Mouse (Mus musculus): ENCODE results near the gene Lsm4. TPM values are rescaled to one million over a fixed set of nuclear protein-coding genes. Genes with fewer than 3 reads are reported as not detected.

Gene Lsm4
- total and polyA plus RNA-seq, 3 experiments, result 143 to 240 (median 168) TPM

DNA sequence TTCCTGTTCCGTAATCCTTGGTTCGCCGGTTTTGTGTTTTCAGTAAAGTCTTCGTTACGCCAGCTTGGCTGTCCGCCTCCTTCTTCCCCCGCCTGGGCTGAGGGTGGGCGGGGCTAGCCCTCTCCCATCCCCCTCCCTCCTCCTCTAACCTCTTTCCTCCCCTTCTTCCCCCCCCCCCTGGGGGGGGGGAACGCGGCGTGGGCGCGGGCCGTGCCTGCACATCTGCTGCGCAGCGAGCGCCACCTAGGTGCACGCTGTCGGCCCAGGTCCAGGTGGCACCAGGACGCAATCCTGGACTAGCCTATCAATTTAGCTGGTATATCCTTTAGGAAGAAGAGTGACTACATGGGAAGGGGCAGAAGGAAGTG is 27.5 kb downstream of the Lsm4 start:
- DNase-seq (ENCODE audit: extremely low read depth), result peak; percentile 90
- dilution Hi-C loops (cut with MboI; ENCODE audit: extremely low pct_ligation_motif_present, extremely low pct_unique_long_range_greater_than_20kb, low sequenced_read_pairs) (no loop called here), in situ Hi-C loops (cut with MboI; ENCODE audit: low pct_ligation_motif_present, low pct_unique_long_range_greater_than_20kb, low sequenced_read_pairs) (no loop called here)
- H3K27ac ChIP-seq (ENCODE audit: insufficient read depth, low read depth), result no peak overlapping the region
- H3K9ac ChIP-seq (ENCODE audit: insufficient read depth, low read depth), result peak overlapping the region; percentile 99
- H3K9me3 ChIP-seq (replicated peaks; ENCODE audit: low read length), result no peaks in the 10 kb centered on the region
- TF ChIP-seq E2F4 (IDR thresholded peaks at IDR 0.05; ENCODE audit: insufficient replicate concordance, low read depth, low read length) (no peak), JUN (IDR thresholded peaks at IDR 0.05; ENCODE audit: insufficient read depth, low read depth, low read length) (no peak), JUND (conservative IDR thresholded peaks at IDR 0.05; ENCODE audit: low read depth, low read length) (no peak), MAZ (IDR thresholded peaks at IDR 0.05; ENCODE audit: low read depth, low read length) (peak; percentile 100), CTCF (conservative IDR thresholded peaks at IDR 0.05 in 1 of 2, IDR thresholded peaks at IDR 0.05 in 1 of 2; ENCODE audit: low read depth in 2 of 2, low read length in 2 of 2) (peak in 1 of 2 experiments; percentile 94; a peak in 2 of 4 replicates), TBP (conservative IDR thresholded peaks at IDR 0.05; ENCODE audit: low read depth, low read length) (no peak), ZKSCAN1 (IDR thresholded peaks at IDR 0.05; ENCODE audit: borderline replicate concordance, low read depth, low read length) (no peak), EP300 (IDR thresholded peaks at IDR 0.05; ENCODE audit: low read length) (0 out of 2 replicates have a peak, but pooled peaks have one; percentile 7), POLR2AphosphoS2 (IDR thresholded peaks at IDR 0.05; ENCODE audit: low read depth, low read length) (no peak; the same call in 1 of the 2 replicates), USF1 (IDR thresholded peaks at IDR 0.05; ENCODE audit: low read depth, low read length) (no peak), HCFC1 (IDR thresholded peaks at IDR 0.05; ENCODE audit: low read depth, low read length) (peak; percentile 49), UBTF (IDR thresholded peaks at IDR 0.05; ENCODE audit: low read depth, low read length) (no peak), USF2 (conservative IDR thresholded peaks at IDR 0.05; ENCODE audit: low read depth, low read length) (no peak), MEF2A (IDR thresholded peaks at IDR 0.05; ENCODE audit: borderline replicate concordance, low read depth, low read length) (peak; percentile 47; the same call in 1 of the 2 replicates), BHLHE40 (IDR thresholded peaks at IDR 0.05; ENCODE audit: low read depth, low read length) (peak; percentile 74), ZNF384 (IDR thresholded peaks at IDR 0.05; ENCODE audit: low read depth, low read length) (no peak), MAX (IDR thresholded peaks at IDR 0.05; ENCODE audit: low read length) (peak; percentile 76), ZMIZ1 (IDR thresholded peaks at IDR 0.05; ENCODE audit: low read depth, low read length) (no peak), ZC3H11A (IDR thresholded peaks at IDR 0.05; ENCODE audit: low read depth, low read length) (no peak), NELFE (IDR thresholded peaks at IDR 0.05; ENCODE audit: low read depth, low read length) (peak; percentile 19; the same call in 1 of the 2 replicates), IRF4 (IDR thresholded peaks at IDR 0.05; ENCODE audit: low read depth, low read length) (peak; percentile 72; the same call in 1 of the 2 replicates), TCF12 (IDR thresholded peaks at IDR 0.05; ENCODE audit: low read depth, low read length) (peak; percentile 75), MYC (IDR thresholded peaks at IDR 0.05; ENCODE audit: low read depth, low read length) (no peak), ETS1 (conservative IDR thresholded peaks at IDR 0.05; ENCODE audit: low read depth, low read length) (peak; percentile 56; the same call in 1 of the 2 replicates), CHD1 (IDR thresholded peaks at IDR 0.05; ENCODE audit: low read depth, low read length) (0 out of 2 replicates have a peak, but pooled peaks have one; percentile 19), ELF1 (IDR thresholded peaks at IDR 0.05; ENCODE audit: low read depth, low read length) (peak; percentile 56), KAT2A (IDR thresholded peaks at IDR 0.05; ENCODE audit: insufficient replicate concordance, low read length) (no peak), SMC3 (IDR thresholded peaks at IDR 0.05; ENCODE audit: low read depth, low read length) (peak; percentile 75), MAFK (IDR thresholded peaks at IDR 0.05; ENCODE audit: insufficient replicate concordance, low read length) (no peak), GABPA (IDR thresholded peaks at IDR 0.05; ENCODE audit: insufficient replicate concordance, low read depth, low read length) (no peak), SIN3A (IDR thresholded peaks at IDR 0.05; ENCODE audit: low read length) (peak; percentile 78), RCOR1 (conservative IDR thresholded peaks at IDR 0.05; ENCODE audit: low read depth, low read length) (no peak), POLR2A (IDR thresholded peaks at IDR 0.05; ENCODE audit: low read depth, low read length) (peak; percentile 56), MXI1 (IDR thresholded peaks at IDR 0.05; ENCODE audit: low read depth, low read length) (peak; percentile 85), PAX5 (IDR thresholded peaks at IDR 0.05; ENCODE audit: low read length) (no peak), NRF1 (IDR thresholded peaks at IDR 0.05; ENCODE audit: low read depth, low read length) (peak; percentile 61), CHD2 (IDR thresholded peaks at IDR 0.05; ENCODE audit: low read length) (peak; percentile 94), RAD21 (IDR thresholded peaks at IDR 0.05; ENCODE audit: low read depth, low read length) (peak; percentile 80)
- H3K4me3 ChIP-seq (replicated peaks in 1 of 3; ENCODE audit: low read depth in 2 of 3, low read length in 2 of 3, poor library complexity in 1 of 3), result peak overlapping the region; percentile 80 to 99 (median 82)
- peaks cover 8 to 44% of the 10 kb centered on the region in 2 experiments for H3K4me1 ChIP-seq (ENCODE audit: control insufficient read depth in 1 of 2, insufficient read depth in 2 of 2)
- H3K36me3 ChIP-seq (replicated peaks in 1 of 2; ENCODE audit: control insufficient read depth in 1 of 2, insufficient read depth in 1 of 2, low read length in 1 of 2), result peaks cover 0 to 31% of the 10 kb centered on the region in 2 experiments
- peaks cover 23% of the 10 kb centered on the region for H3K79me2 ChIP-seq (replicated peaks; ENCODE audit: control insufficient read depth, extremely low read depth, insufficient read depth, poor library complexity, severe bottlenecking)
- H3K4me2 ChIP-seq (ENCODE audit: insufficient read depth, low read depth, poor library complexity, severe bottlenecking), result peak overlapping the region; percentile 86
- H3K27me3 ChIP-seq (replicated peaks), result no peaks in the 10 kb centered on the region
